Mouse (Mus musculus): ENCODE data around the gene Il23a. TPM values are rescaled to one million over a fixed set of nuclear protein-coding genes. Genes with fewer than 3 reads are reported as not detected.
A peak's percentile ranks its signal among the peaks of the same experiment; 100 is the strongest.
"Not testable (repeated sequence)": the region's sequence is repeated elsewhere in the genome, so short reads cannot be mapped to it uniquely, and the experiment has no call there.

Il23a gene
- polyA plus RNA-seq, 1 experiment = not detected

- no peaks in the 10 kb centered on the region for H3K27me3 ChIP-seq (ENCODE audit: control insufficient read depth, insufficient read depth, low read length)
- under 1% methylated on average over 37 of the region's 37 CpGs for WGBS
- peak within 1 kb of the TSS; percentile 80 for H3K4me3 ChIP-seq (ENCODE audit: low read depth, low read length)
- peaks cover 7% of the 10 kb centered on the region; the same call in 1 of the 2 replicates for H3K4me1 ChIP-seq (ENCODE audit: control insufficient read depth, insufficient read depth, insufficient read length, low read length)
- peak within 1 kb of the TSS; percentile 98 for H3K27ac ChIP-seq (ENCODE audit: insufficient read depth, low read depth, low read length)
- H3K36me3 ChIP-seq (ENCODE audit: control insufficient read depth, insufficient read depth, low read length) = peaks cover 6% of the 10 kb centered on the region
- TF ChIP-seq POLR2A (IDR thresholded peaks at IDR 0.05; ENCODE audit: low read depth, low read length) (peak; percentile 33; the same call in 1 of the 2 replicates), CTCF (IDR thresholded peaks at IDR 0.05; ENCODE audit: extremely low read depth, insufficient read length, insufficient replicate concordance, low read depth, low read length) (no peak)
Observed at GRCm38 (mm10) chr10:128303126-128304021, 4.8 kb upstream of the Il23a start, which contains the start of gene Pan2. TSS of gene Pan2 (plus strand) at chr10:128303335.

DNA sequence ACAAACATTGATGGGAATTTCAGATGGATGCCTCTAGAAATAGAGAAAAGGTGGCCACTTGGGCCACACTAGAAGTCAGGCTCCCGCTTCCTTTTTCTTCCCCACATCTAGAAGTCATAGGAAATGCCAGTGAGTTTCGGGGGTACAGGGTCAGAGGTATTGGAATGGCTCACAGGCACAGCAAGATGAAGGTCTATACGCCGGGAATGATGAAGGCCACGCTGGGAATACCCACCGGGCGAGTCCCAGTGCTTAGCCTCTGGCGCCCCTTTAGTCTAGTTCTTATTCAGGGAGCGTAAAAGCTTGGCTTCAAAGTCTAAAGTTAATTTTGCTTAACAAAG, 4.2 kb upstream of the Il23a start:
- peak overlapping the region; percentile 80 for H3K4me3 ChIP-seq (ENCODE audit: low read depth, low read length)
- H3K36me3 ChIP-seq (ENCODE audit: control insufficient read depth, insufficient read depth, low read length) = no peaks in the 10 kb centered on the region; the same call in 1 of the 2 replicates
- no peaks in the 10 kb centered on the region for H3K27me3 ChIP-seq (ENCODE audit: control insufficient read depth, insufficient read depth, low read length)
- H3K27ac ChIP-seq (ENCODE audit: insufficient read depth, low read depth, low read length) = peak overlapping the region; percentile 89
- H3K4me1 ChIP-seq (ENCODE audit: control insufficient read depth, insufficient read depth, insufficient read length, low read length) = peaks cover 7% of the 10 kb centered on the region; the same call in 1 of the 2 replicates
- WGBS = under 1% methylated on average over 9 of the region's 9 CpGs
- TF ChIP-seq CTCF (IDR thresholded peaks at IDR 0.05; ENCODE audit: extremely low read depth, insufficient read length, insufficient replicate concordance, low read depth, low read length) (no peak), POLR2A (IDR thresholded peaks at IDR 0.05; ENCODE audit: low read depth, low read length) (no peak)

- 23% methylated on average over 3 of the region's 3 CpGs for WGBS
- Histone ChIP-seq H3K27me3 (ENCODE audit: control insufficient read depth, insufficient read depth, low read length) (no peaks in the 10 kb centered on the region), H3K4me3 (ENCODE audit: low read depth, low read length) (peak overlapping the region; percentile 80; the same call in 1 of the 2 replicates), H3K4me1 (ENCODE audit: control insufficient read depth, insufficient read depth, insufficient read length, low read length) (peaks cover 7% of the 10 kb centered on the region; the same call in 1 of the 2 replicates), H3K27ac (ENCODE audit: insufficient read depth, low read depth, low read length) (peak overlapping the region; percentile 89), H3K36me3 (ENCODE audit: control insufficient read depth, insufficient read depth, low read length) (no peaks in the 10 kb centered on the region)
- TF ChIP-seq CTCF (IDR thresholded peaks at IDR 0.05; ENCODE audit: extremely low read depth, insufficient read length, insufficient replicate concordance, low read depth, low read length) (no peak), POLR2A (IDR thresholded peaks at IDR 0.05; ENCODE audit: low read depth, low read length) (no peak)
Observed at GRCm38 (mm10) chr10:128302357-128302756, 3.8 kb upstream of the Il23a start.

GRCm38 (mm10) chr10:128298243-128298642, 309 bp downstream of the Il23a start:
- WGBS = 68% methylated on average over 6 of the region's 6 CpGs
- Histone ChIP-seq H3K4me3 (ENCODE audit: low read depth, low read length) (no peak overlapping the region), H3K36me3 (ENCODE audit: control insufficient read depth, insufficient read depth, low read length) (0 out of 2 replicates have a peak, but pooled peaks cover 3% of the 10 kb centered on the region), H3K27ac (ENCODE audit: insufficient read depth, low read depth, low read length) (no peak overlapping the region), H3K27me3 (ENCODE audit: control insufficient read depth, insufficient read depth, low read length) (no peaks in the 10 kb centered on the region), H3K4me1 (ENCODE audit: control insufficient read depth, insufficient read depth, insufficient read length, low read length) (no peaks in the 10 kb centered on the region; the same call in 1 of the 2 replicates)
- TF ChIP-seq CTCF (IDR thresholded peaks at IDR 0.05; ENCODE audit: extremely low read depth, insufficient read length, insufficient replicate concordance, low read depth, low read length) (no peak), POLR2A (IDR thresholded peaks at IDR 0.05; ENCODE audit: low read depth, low read length) (no peak)

DNA sequence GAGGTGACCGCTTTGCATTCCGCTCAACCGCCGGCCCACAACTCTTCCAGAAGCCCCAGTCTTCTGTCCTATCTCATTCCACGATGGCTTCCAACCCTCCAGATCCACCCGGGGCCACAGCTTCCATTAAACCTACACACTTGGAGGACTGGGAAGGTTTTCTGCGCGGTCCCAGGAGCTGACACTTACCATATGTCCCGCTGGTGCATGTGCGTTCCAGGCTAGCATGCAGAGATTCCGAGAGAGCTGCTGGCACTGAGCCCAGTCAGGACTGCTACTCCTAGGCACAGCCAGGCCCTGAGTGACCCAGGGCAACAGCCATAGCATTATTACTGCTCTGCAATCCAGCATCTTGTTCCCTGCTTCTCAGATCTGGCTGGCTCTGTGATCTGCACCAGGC, 930 bp downstream of the Il23a start:
- H3K27ac ChIP-seq (ENCODE audit: insufficient read depth, low read depth, low read length) = no peak overlapping the region
- WGBS = 70% methylated on average over 11 of the region's 11 CpGs
- H3K27me3 ChIP-seq (ENCODE audit: control insufficient read depth, insufficient read depth, low read length) = no peaks in the 10 kb centered on the region
- no peaks in the 10 kb centered on the region; the same call in 1 of the 2 replicates for H3K4me1 ChIP-seq (ENCODE audit: control insufficient read depth, insufficient read depth, insufficient read length, low read length)
- TF ChIP-seq CTCF (IDR thresholded peaks at IDR 0.05; ENCODE audit: extremely low read depth, insufficient read length, insufficient replicate concordance, low read depth, low read length) (no peak), POLR2A (IDR thresholded peaks at IDR 0.05; ENCODE audit: low read depth, low read length) (no peak)
- peaks cover 7% of the 10 kb centered on the region; the same call in 1 of the 2 replicates for H3K36me3 ChIP-seq (ENCODE audit: control insufficient read depth, insufficient read depth, low read length)
- no peak overlapping the region for H3K4me3 ChIP-seq (ENCODE audit: low read depth, low read length)

GRCm38 (mm10) chr10:128297221-128297620, 1.3 kb downstream of the Il23a start:
- WGBS = 72% methylated on average over 4 of the region's 4 CpGs
- no peak for TF ChIP-seq POLR2A (IDR thresholded peaks at IDR 0.05; ENCODE audit: low read depth, low read length)
- Histone ChIP-seq H3K4me3 (ENCODE audit: low read depth, low read length) (no peak overlapping the region), H3K36me3 (ENCODE audit: control insufficient read depth, insufficient read depth, low read length) (peaks cover 11% of the 10 kb centered on the region), H3K4me1 (ENCODE audit: control insufficient read depth, insufficient read depth, insufficient read length, low read length) (no peaks in the 10 kb centered on the region; the same call in 1 of the 2 replicates), H3K27ac (ENCODE audit: insufficient read depth, low read depth, low read length) (no peak overlapping the region), H3K27me3 (ENCODE audit: control insufficient read depth, insufficient read depth, low read length) (no peaks in the 10 kb centered on the region)

DNA sequence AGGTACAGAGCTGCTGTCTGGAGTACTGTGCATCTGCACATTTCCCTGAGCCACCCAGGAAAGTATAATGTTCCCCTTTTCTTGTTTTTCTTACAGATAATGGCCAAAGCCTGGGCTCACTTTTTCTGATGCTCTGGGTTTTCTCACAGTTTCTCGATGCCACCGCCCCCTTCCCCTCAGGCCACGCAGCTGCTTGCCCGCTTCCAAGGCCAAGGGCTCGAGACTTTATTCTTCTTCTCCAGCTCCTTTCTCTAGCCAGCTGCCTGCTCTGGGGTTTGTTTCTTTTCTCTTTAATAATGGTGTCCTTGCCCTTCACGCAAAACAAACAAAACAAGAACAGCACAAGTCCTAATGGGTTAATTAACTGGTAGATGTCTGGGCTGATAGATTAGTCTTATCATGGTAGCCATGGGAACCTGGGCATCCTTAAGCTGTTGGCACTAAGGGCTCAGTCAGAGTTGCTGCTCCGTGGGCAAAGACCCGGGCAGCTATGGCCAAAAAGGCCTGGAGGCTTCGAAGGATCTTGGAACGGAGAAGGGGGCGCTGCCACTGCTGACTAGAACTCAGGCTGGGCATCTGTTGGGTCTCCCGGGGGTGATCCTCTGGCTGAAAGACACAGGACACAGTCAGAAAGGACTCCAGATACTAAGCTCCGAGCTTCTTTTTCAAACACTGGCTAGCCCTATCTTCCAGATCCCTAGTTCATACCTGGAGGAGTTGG, 2.0 kb downstream of the Il23a start:
- Histone ChIP-seq H3K36me3 (ENCODE audit: control insufficient read depth, insufficient read depth, low read length) (peaks cover 17% of the 10 kb centered on the region), H3K27me3 (ENCODE audit: control insufficient read depth, insufficient read depth, low read length) (no peaks in the 10 kb centered on the region), H3K4me3 (ENCODE audit: low read depth, low read length) (no peak overlapping the region), H3K27ac (ENCODE audit: insufficient read depth, low read depth, low read length) (no peak overlapping the region), H3K4me1 (ENCODE audit: control insufficient read depth, insufficient read depth, insufficient read length, low read length) (no peaks in the 10 kb centered on the region)
- TF ChIP-seq POLR2A (IDR thresholded peaks at IDR 0.05; ENCODE audit: low read depth, low read length) = no peak
- WGBS = 69% methylated on average over 13 of the region's 13 CpGs

GRCm38 (mm10) chr10:128290594-128290993, 8.0 kb downstream of the Il23a start:
- not testable (repeated sequence) for H3K4me3 ChIP-seq (ENCODE audit: low read depth, low read length); H3K4me1 ChIP-seq (ENCODE audit: control insufficient read depth, insufficient read depth, insufficient read length, low read length); H3K27me3 ChIP-seq (ENCODE audit: control insufficient read depth, insufficient read depth, low read length); H3K27ac ChIP-seq (ENCODE audit: insufficient read depth, low read depth, low read length)
- H3K36me3 ChIP-seq (ENCODE audit: control insufficient read depth, insufficient read depth, low read length) = peaks cover 57% of the 10 kb centered on the region
- WGBS = 94% methylated on average over 1 of the region's 1 CpGs

Data from small intestine, adult 2 months (tissue).